Mouse (Mus musculus): ENCODE measurements around the gene Frs2.

DNA sequence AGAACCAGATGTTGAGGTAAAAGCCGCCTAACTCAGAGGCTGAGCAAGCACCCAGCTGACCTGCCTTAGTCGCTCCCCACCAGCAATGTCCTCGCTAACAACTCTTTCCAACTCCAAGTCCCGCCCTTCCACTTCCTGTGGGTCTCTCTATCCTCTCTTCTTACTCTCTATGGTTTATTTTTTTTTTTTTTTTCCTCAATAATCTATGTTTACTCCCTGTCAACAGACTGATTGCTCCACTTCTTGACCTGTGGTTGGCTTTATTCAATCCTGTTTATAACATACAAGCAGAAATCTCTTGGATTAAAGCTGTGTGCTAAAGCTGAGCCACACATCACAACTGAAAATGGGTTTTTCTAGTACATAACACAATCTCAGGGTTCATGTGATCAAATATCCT, 47.4 kb upstream of the Frs2 start:
- no peak for TF ChIP-seq POLR2A (IDR thresholded peaks at IDR 0.05; ENCODE audit: low read depth, low read length)
- TF ChIP-seq CTCF (conservative IDR thresholded peaks at IDR 0.05; ENCODE audit: insufficient read depth, insufficient read length, low read depth, low read length): no peak

Measured in kidney, adult 2 months (tissue).